Mouse (Mus musculus): ENCODE measurements around the gene Dut.

Dut gene

GRCm38 (mm10) chr2:125304746-125305145, 57.8 kb downstream of the Dut start:
- DNase-seq (ENCODE audit: low spot score): no peak

- no peak for DNase-seq (ENCODE audit: low spot score)
Observed at GRCm38 (mm10) chr2:125305671-125306070, 58.7 kb downstream of the Dut start.
